Mouse (Mus musculus) erythroid progenitor cell, adult 5-6 weeks (primary cell): ENCODE data around the gene Lrrc10b. TPM values are rescaled to one million over a fixed set of nuclear protein-coding genes. Genes with fewer than 3 reads are reported as not detected.

ENCODE experiments used
- ATAC-seq: replicated peaks from 2 replicates; pipeline ENCODE4 v1.8.0; 2016; ENCODE audit warnings: moderate number of reproducible peaks, mild to moderate bottlenecking, moderate TSS enrichment, inconsistent platforms; ENCODE audit not compliant: poor library complexity, low FRiP score, severe bottlenecking
- total RNA-seq, 2 experiments: library from RNA; stranded (forward) in 1 of 2; stranded (reverse) in 1 of 2; fragments of 150-400 nt in 1 of 2; fragments of 186-747, 209-891 nt in 1 of 2; gene quantifications; 2 replicates each; pipeline versions ENCODE4 v1.2.3 to v1.2.4; 2015 to 2017; ENCODE audit warnings: low replicate concordance in 2 of 2

Lrrc10b gene
- total RNA-seq, 2 experiments from 2014 or later, result not detected

GRCm38 (mm10) chr19:10413701-10414242 is 43.5 kb downstream of the Lrrc10b start:
- no peak for ATAC-seq

Other genes starting within 250 kb of the Lrrc10b start
- gene Myrf, start 216.7 kb downstream of the Lrrc10b start, total RNA-seq (2015; ENCODE audit: low replicate concordance), result not detected in 2 replicates
- not detected in 2 replicates for gene Myrf, start 216.7 kb downstream of the Lrrc10b start, total RNA-seq (2017; ENCODE audit: low replicate concordance)
- not detected in 2 replicates for gene Dagla, start 152.6 kb downstream of the Lrrc10b start, total RNA-seq (2015; ENCODE audit: low replicate concordance)
- gene Dagla, start 152.6 kb downstream of the Lrrc10b start, total RNA-seq (2017; ENCODE audit: low replicate concordance), result not detected in 2 replicates
- not detected in 2 replicates for gene Syt7, start 68.4 kb downstream of the Lrrc10b start, total RNA-seq (2015; ENCODE audit: low replicate concordance)
- not detected in 2 replicates for gene Syt7, start 68.4 kb downstream of the Lrrc10b start, total RNA-seq (2017; ENCODE audit: low replicate concordance)
- not detected in 2 replicates for gene Ppp1r32, start 25.5 kb upstream of the Lrrc10b start, total RNA-seq (2015; ENCODE audit: low replicate concordance)
- 1.4 TPM in 1 of 2 replicates, not detected in the other for gene Ppp1r32, start 25.5 kb upstream of the Lrrc10b start, total RNA-seq (2017; ENCODE audit: low replicate concordance)
- 73.4 and 91.5 TPM in 2 replicates for gene Cpsf7, start 67.8 kb upstream of the Lrrc10b start, total RNA-seq (2015; ENCODE audit: low replicate concordance)
- 63.5 and 75.6 TPM in 2 replicates for gene Cpsf7, start 67.8 kb upstream of the Lrrc10b start, total RNA-seq (2017; ENCODE audit: low replicate concordance)
- 28.1 and 46.1 TPM in 2 replicates for gene Sdhaf2, start 68.7 kb upstream of the Lrrc10b start, total RNA-seq (2015; ENCODE audit: low replicate concordance)
- 30.5 and 34.8 TPM in 2 replicates for gene Sdhaf2, start 68.7 kb upstream of the Lrrc10b start, total RNA-seq (2017; ENCODE audit: low replicate concordance)
- 9.2 and 15.5 TPM in 2 replicates for gene Tmem216, start 98.8 kb upstream of the Lrrc10b start, total RNA-seq (2015; ENCODE audit: low replicate concordance)
- 7.7 and 11.8 TPM in 2 replicates for gene Tmem216, start 98.8 kb upstream of the Lrrc10b start, total RNA-seq (2017; ENCODE audit: low replicate concordance)
- gene Cyb561a3, start 119.7 kb upstream of the Lrrc10b start, total RNA-seq (2015; ENCODE audit: low replicate concordance), result 23.8 and 27.7 TPM in 2 replicates
- 7.1 and 13.7 TPM in 2 replicates for gene Cyb561a3, start 119.7 kb upstream of the Lrrc10b start, total RNA-seq (2017; ENCODE audit: low replicate concordance)
- 36.0 and 39.0 TPM in 2 replicates for gene Tmem138, start 119.9 kb upstream of the Lrrc10b start, total RNA-seq (2015; ENCODE audit: low replicate concordance)
- 8.5 and 14.6 TPM in 2 replicates for gene Tmem138, start 119.9 kb upstream of the Lrrc10b start, total RNA-seq (2017; ENCODE audit: low replicate concordance)
- 58.0 and 75.0 TPM in 2 replicates for gene Ddb1, start 147.9 kb upstream of the Lrrc10b start, total RNA-seq (2015; ENCODE audit: low replicate concordance)
- 168 and 208 TPM in 2 replicates for gene Ddb1, start 147.9 kb upstream of the Lrrc10b start, total RNA-seq (2017; ENCODE audit: low replicate concordance)
- gene Tkfc, start 148.2 kb upstream of the Lrrc10b start, total RNA-seq (2015; ENCODE audit: low replicate concordance), result 4.6 and 6.1 TPM in 2 replicates
- gene Tkfc, start 148.2 kb upstream of the Lrrc10b start, total RNA-seq (2017; ENCODE audit: low replicate concordance), result 1.2 TPM in 1 of 2 replicates, not detected in the other
- not detected in 2 replicates for gene Vwce, start 176.7 kb upstream of the Lrrc10b start, total RNA-seq (2015; ENCODE audit: low replicate concordance)
- gene Vwce, start 176.7 kb upstream of the Lrrc10b start, total RNA-seq (2017; ENCODE audit: low replicate concordance), result 1.2 TPM in 1 of 2 replicates, not detected in the other
- not detected in 2 replicates for gene Pga5, start 220.6 kb upstream of the Lrrc10b start, total RNA-seq (2015; ENCODE audit: low replicate concordance)
- gene Pga5, start 220.6 kb upstream of the Lrrc10b start, total RNA-seq (2017; ENCODE audit: low replicate concordance), result not detected in 2 replicates
- gene Vps37c, start 231.3 kb upstream of the Lrrc10b start, total RNA-seq (2015; ENCODE audit: low replicate concordance), result 10.8 and 26.0 TPM in 2 replicates
- gene Vps37c, start 231.3 kb upstream of the Lrrc10b start, total RNA-seq (2017; ENCODE audit: low replicate concordance), result 3.3 and 6.0 TPM in 2 replicates